Mouse (Mus musculus): Measurements from ENCODE around the gene Erc2. TPM values are rescaled to one million over a fixed set of nuclear protein-coding genes. Genes with fewer than 3 reads are reported as not detected.
A peak's percentile ranks its signal among the peaks of the same experiment; 100 is the strongest.
"Not testable (repeated sequence)": the region's sequence is repeated elsewhere in the genome, so short reads cannot be mapped to it uniquely, and the experiment has no call there.

Gene Erc2
- polyA plus RNA-seq, 1 experiment from 2014 or later = 69.7 TPM

- H3K27me3 ChIP-seq = no peaks in the 10 kb centered on the region
- H3K9ac ChIP-seq (replicated peaks) = no peak overlapping the region
- no peaks in the 10 kb centered on the region for H3K9me3 ChIP-seq
- H3K4me2 ChIP-seq (replicated peaks) = no peak overlapping the region
- no peaks in the 10 kb centered on the region for H3K4me1 ChIP-seq
- H3K4me3 ChIP-seq = no peak overlapping the region
- H3K36me3 ChIP-seq = no peaks in the 10 kb centered on the region
- no peak overlapping the region for H3K27ac ChIP-seq (replicated peaks)
- whole genome bisulfite sequencing = 87% methylated on average over 6 of the region's 6 CpGs
- no peak for ATAC-seq (replicated peaks)
These were observed 230.4 kb downstream of the Erc2 start for GRCm38 (mm10) chr14:27852606-27853005.

DNA sequence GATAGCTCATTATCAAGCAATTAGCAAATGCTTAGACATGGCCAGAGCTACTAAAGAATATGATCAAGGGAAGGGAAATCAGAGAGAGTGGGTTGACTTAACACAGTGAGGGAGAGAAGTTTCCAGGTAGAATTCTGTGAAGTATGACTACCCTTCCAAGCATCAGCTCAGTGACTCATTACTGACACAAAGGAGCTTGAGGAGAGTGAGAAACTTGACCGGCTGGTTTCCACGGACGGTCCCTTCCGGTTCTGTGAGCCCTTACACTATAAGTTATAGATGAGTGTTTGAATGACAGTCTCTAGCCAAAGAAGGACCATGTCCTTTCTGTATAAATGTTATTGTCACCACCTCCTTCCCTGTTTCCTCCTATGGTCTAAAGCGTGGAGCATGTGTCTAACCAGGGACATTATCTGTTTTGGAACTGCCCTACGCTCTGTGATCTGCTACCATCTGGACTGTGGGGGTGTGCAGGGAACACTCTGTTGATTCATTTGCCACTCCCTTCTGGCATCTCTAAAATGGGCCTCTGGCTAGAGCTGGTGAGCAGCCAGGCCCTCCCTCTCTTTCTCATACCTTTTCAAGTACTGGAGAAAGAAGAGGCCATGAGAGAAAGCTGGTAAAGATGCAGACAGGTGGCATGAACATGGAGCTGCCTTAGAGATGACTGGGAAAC, 238.3 kb downstream of the Erc2 start:
- no peak overlapping the region for H3K4me3 ChIP-seq
- H3K36me3 ChIP-seq = no peaks in the 10 kb centered on the region
- H3K4me1 ChIP-seq = no peaks in the 10 kb centered on the region
- ATAC-seq (replicated peaks) = no peak
- H3K27ac ChIP-seq (replicated peaks) = no peak overlapping the region
- no peak overlapping the region for H3K9ac ChIP-seq (replicated peaks)
- H3K27me3 ChIP-seq = no peaks in the 10 kb centered on the region
- no peak overlapping the region for H3K4me2 ChIP-seq (replicated peaks)
- WGBS = 91% methylated on average over 6 of the region's 6 CpGs
- H3K9me3 ChIP-seq = no peaks in the 10 kb centered on the region

DNA sequence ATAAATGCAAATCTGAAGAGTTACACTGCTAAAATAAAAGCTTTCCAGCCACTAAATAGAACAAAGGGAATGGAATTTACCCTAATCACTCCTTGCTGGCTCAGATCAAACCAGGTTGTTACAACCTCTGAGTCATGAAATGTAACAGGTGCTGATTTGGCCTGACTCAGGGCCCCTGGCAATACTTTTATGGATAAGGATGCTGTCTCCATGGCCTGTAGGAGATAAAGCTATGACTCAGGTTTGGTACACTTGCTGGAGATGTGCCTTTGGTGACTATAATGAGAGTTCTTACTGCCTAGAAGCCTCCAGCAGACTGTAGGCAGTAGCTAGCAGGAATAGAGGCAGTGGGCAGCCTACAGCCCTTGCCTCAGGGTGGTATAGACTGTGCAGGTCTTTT, 240.1 kb downstream of the Erc2 start:
- no peaks in the 10 kb centered on the region for H3K36me3 ChIP-seq
- no peaks in the 10 kb centered on the region for H3K4me1 ChIP-seq
- no peaks in the 10 kb centered on the region for H3K9me3 ChIP-seq
- H3K27me3 ChIP-seq = no peaks in the 10 kb centered on the region
- no peak overlapping the region for H3K9ac ChIP-seq (replicated peaks)
- no peak for ATAC-seq (replicated peaks)
- H3K27ac ChIP-seq (replicated peaks) = no peak overlapping the region
- no peak overlapping the region for H3K4me3 ChIP-seq
- no peak overlapping the region for H3K4me2 ChIP-seq (replicated peaks)

DNA sequence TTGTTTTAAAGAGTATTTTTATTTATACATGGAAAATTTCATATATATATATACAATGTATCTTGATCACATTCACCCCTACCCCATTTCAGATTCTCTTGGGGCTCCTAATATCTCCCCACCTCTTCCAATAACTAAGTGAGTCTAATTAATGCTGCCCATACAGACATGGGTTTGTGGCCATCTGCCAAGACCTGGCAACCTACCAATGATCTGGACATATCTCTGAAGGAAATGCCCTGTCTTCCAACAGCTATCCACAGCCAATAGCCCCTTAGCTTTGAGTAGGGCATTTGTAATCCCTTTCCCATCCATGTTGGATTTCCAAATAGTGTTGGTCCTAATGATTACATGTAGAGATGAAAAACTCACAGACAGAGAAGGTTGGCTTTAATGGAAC, 245.2 kb downstream of the Erc2 start:
- Histone ChIP-seq H3K4me3 (no peak overlapping the region), H3K9me3 (no peaks in the 10 kb centered on the region), H3K9ac (replicated peaks) (no peak overlapping the region), H3K4me2 (replicated peaks) (no peak overlapping the region), H3K27ac (replicated peaks) (no peak overlapping the region), H3K27me3 (no peaks in the 10 kb centered on the region), H3K4me1 (no peaks in the 10 kb centered on the region), H3K36me3 (no peaks in the 10 kb centered on the region)
- no peak for ATAC-seq (replicated peaks)

GRCm38 (mm10) chr14:27873619-27874018, 251.4 kb downstream of the Erc2 start:
- H3K4me2 ChIP-seq (replicated peaks) = no peak overlapping the region
- WGBS = 92% methylated on average over 1 of the region's 1 CpGs
- H3K27me3 ChIP-seq = 0 out of 2 replicates have a peak, but pooled peaks cover 3% of the 10 kb centered on the region
- peaks cover 15% of the 10 kb centered on the region for H3K4me1 ChIP-seq
- H3K27ac ChIP-seq (replicated peaks) = no peak overlapping the region
- H3K9me3 ChIP-seq = no peaks in the 10 kb centered on the region
- no peak for ATAC-seq (replicated peaks)
- no peak overlapping the region for H3K9ac ChIP-seq (replicated peaks)
- no peak overlapping the region for H3K4me3 ChIP-seq
- no peaks in the 10 kb centered on the region for H3K36me3 ChIP-seq

DNA sequence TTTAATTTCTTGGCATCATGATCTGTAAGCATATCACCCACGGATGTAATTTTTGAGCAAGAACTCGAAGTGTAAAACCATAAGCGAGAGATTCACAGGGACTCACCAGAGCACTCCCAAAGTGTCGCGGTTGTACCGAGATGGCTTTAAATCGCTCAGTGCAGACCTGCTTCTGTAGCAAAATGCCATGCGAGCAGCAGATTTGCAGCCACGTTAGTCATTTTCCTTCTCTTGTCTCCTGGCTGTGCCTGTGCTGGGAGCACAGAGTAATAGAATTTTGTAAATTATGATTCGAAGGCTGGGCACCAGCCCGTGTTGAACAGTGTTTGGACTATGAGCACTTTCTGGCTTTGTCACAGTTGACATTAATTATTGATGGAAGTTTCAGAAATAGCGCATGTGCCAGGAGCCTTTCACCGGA, 253.8 kb downstream of the Erc2 start:
- 0 out of 2 replicates have a peak, but pooled peaks cover 3% of the 10 kb centered on the region for H3K27me3 ChIP-seq
- ATAC-seq (replicated peaks) = no peak
- H3K27ac ChIP-seq (replicated peaks) = 0 out of 2 replicates have a peak overlapping the region, but pooled peaks have one; percentile 16
- 46% methylated on average over 13 of the region's 13 CpGs for WGBS
- H3K36me3 ChIP-seq = no peaks in the 10 kb centered on the region
- peak overlapping the region; percentile 30 for H3K4me2 ChIP-seq (replicated peaks)
- H3K9ac ChIP-seq (replicated peaks) = no peak overlapping the region; the same call in none of the 2 replicates
- no peaks in the 10 kb centered on the region for H3K9me3 ChIP-seq
- H3K4me3 ChIP-seq = no peak overlapping the region
- peaks cover 15% of the 10 kb centered on the region for H3K4me1 ChIP-seq

DNA sequence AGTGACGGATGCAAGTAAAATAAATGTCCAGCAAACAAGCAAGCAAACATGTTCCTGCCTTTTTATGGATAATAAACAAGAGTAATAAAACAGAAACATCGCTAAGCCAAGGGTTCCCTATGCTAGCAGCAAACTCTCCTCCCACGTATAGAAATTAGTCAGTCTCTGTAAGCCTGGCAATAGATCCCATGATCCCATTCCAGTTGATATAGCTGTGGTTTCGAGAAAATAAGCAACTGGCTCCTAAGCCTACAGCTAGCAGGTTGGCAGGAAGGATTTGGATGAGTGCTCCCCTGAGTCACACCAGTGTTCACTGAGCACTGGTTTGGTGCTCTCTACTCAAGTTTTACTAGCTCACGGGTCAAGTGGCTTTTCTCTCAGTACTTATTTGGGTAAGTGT, 259.7 kb downstream of the Erc2 start:
- H3K4me2 ChIP-seq (replicated peaks) = no peak overlapping the region
- H3K27ac ChIP-seq (replicated peaks) = no peak overlapping the region
- no peak overlapping the region for H3K9ac ChIP-seq (replicated peaks)
- H3K9me3 ChIP-seq = no peaks in the 10 kb centered on the region
- H3K4me1 ChIP-seq = no peaks in the 10 kb centered on the region; the same call in 1 of the 2 replicates
- no peaks in the 10 kb centered on the region for H3K27me3 ChIP-seq
- H3K4me3 ChIP-seq = no peak overlapping the region
- H3K36me3 ChIP-seq = no peaks in the 10 kb centered on the region
- 80% methylated on average over 5 of the region's 5 CpGs for WGBS
- ATAC-seq (replicated peaks) = no peak

- H3K27me3 ChIP-seq; H3K9ac ChIP-seq (replicated peaks); ATAC-seq (replicated peaks); H3K36me3 ChIP-seq; H3K4me2 ChIP-seq (replicated peaks); H3K4me3 ChIP-seq; H3K27ac ChIP-seq (replicated peaks); H3K9me3 ChIP-seq; H3K4me1 ChIP-seq: not testable (repeated sequence)
- 67% methylated on average over 5 of the region's 5 CpGs for WGBS
These were observed 264.1 kb downstream of the Erc2 start for GRCm38 (mm10) chr14:27886337-27886736.

DNA sequence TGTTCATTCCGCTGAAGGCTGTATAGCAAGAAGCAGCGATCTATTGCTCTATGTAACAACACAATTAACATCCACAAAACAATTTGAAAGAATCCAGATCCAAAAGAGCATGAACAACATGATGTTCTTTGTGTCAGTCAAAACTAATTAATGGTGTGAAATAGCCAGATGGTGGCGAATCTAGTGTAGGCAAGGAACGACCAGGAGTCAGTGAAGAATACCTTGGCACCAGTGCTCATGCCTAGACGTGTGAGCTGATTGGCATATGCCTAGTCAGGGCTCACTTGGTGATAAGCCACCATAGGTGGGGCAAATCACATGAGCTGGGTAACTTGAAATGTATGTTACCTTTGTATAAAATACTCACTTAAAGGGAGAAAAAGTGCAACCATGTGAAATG, 265.3 kb downstream of the Erc2 start:
- Histone ChIP-seq H3K4me1 (no peaks in the 10 kb centered on the region), H3K36me3 (no peaks in the 10 kb centered on the region), H3K9ac (replicated peaks) (no peak overlapping the region), H3K4me2 (replicated peaks) (no peak overlapping the region), H3K27ac (replicated peaks) (no peak overlapping the region), H3K4me3 (no peak overlapping the region), H3K27me3 (no peaks in the 10 kb centered on the region), H3K9me3 (no peaks in the 10 kb centered on the region)
- ATAC-seq (replicated peaks) = peak; percentile 72
- 44% methylated on average over 5 of the region's 5 CpGs for WGBS

DNA sequence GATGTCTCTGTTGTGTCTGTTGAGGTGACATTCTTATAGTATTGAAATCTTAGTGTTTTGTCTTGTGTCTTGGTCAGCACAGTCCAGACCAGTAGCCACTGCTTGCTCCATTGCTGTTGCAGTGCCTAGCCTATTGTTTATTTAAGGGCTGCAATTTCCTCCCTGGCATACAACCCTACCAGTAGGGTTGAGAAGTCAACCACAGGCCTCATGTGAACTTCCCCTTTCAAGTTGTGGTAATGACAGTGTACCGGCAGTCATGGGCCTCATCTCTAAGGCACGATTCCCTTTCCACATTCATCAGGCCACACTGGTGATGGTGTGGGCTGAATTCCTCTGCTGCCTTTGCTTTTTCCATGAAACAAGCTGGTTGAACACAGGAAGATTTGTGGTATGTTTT, 267.4 kb downstream of the Erc2 start:
- Histone ChIP-seq H3K27me3 (no peaks in the 10 kb centered on the region), H3K9ac (replicated peaks) (no peak overlapping the region), H3K27ac (replicated peaks) (no peak overlapping the region), H3K4me1 (no peaks in the 10 kb centered on the region), H3K9me3 (no peaks in the 10 kb centered on the region), H3K4me3 (no peak overlapping the region), H3K4me2 (replicated peaks) (no peak overlapping the region), H3K36me3 (no peaks in the 10 kb centered on the region)
- WGBS = 87% methylated on average over 2 of the region's 2 CpGs
- no peak for ATAC-seq (replicated peaks)

DNA sequence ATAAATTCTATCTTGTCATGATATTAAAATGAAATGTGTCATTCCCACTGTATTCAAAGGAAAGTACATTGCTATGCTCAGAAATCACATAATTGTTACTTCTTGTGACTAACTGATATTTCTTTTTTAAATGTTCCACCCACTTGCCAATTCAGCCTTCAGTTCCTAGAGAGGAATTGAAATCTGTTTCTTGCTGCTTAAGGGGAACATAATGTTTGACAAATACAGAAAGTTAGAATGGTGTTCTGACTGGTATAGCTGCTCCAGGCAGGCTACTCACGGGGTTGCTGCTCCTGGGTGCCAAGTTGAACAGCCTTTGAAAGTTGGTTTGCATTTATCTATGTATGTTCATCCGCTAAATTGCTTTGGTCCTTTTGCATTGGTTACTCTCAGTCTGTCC, 270.2 kb downstream of the Erc2 start:
- H3K4me2 ChIP-seq (replicated peaks) = no peak overlapping the region
- no peak overlapping the region for H3K4me3 ChIP-seq
- H3K36me3 ChIP-seq = no peaks in the 10 kb centered on the region
- H3K27me3 ChIP-seq = no peaks in the 10 kb centered on the region
- no peak overlapping the region for H3K9ac ChIP-seq (replicated peaks)
- WGBS = 89% methylated on average over 2 of the region's 2 CpGs
- no peak for ATAC-seq (replicated peaks)
- no peak overlapping the region for H3K27ac ChIP-seq (replicated peaks)
- H3K9me3 ChIP-seq = no peaks in the 10 kb centered on the region
- no peaks in the 10 kb centered on the region for H3K4me1 ChIP-seq

GRCm38 (mm10) chr14:27901772-27902171, 279.5 kb downstream of the Erc2 start:
- WGBS = 72% methylated on average over 5 of the region's 5 CpGs
- Histone ChIP-seq H3K4me2 (replicated peaks) (no peak overlapping the region), H3K27me3 (no peaks in the 10 kb centered on the region), H3K36me3 (no peaks in the 10 kb centered on the region), H3K9ac (replicated peaks) (no peak overlapping the region), H3K27ac (replicated peaks) (peak overlapping the region; percentile 3; the same call in 1 of the 2 replicates), H3K4me1 (no peaks in the 10 kb centered on the region), H3K4me3 (no peak overlapping the region), H3K9me3 (no peaks in the 10 kb centered on the region)
- ATAC-seq (replicated peaks) = no peak

All from forebrain, embryonic 15.5 days (tissue).